Mouse (Mus musculus) thymus, adult 18-20 months (tissue): ENCODE results near the gene 4930469K13Rik.
A peak's percentile ranks its signal among the peaks of the same experiment; 100 is the strongest.

Experiments
- DNase-seq, 2 experiments: peaks; one replicate each; pipeline ENCODE4 v3.0.0; 2022; ENCODE audit warnings: mixed read lengths in 2 of 2

Gene 4930469K13Rik

GRCm38 (mm10) chr11:34034794-34035193, 63.6 kb downstream of the 4930469K13Rik start:
- DNase-seq, result no peak

DNA sequence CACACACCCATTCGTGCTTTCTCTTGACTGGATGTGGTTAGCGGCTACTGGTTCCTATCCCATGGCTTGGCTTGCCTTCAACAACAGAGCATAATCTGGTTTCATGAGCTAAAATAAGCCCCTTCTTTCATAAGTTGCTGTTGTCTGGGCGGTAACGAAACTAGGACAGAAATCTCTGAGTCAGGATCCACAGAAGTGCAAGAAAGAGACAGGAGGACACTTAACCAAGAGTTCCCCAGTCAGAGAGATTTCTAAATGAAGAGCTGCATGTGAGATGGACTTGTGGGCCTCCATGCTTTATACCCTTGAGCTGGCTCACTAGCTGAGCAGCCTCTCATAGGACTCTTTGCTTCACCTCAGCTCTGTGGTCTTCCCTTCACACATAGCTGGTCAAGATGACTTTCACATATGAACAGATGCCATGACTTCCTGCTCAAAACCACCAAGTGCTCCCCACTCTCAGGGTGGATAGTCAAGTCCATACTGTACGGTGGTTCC, 64.3 kb downstream of the 4930469K13Rik start:
- no peak for DNase-seq

GRCm38 (mm10) chr11:34031015-34031805, 67.1 kb downstream of the 4930469K13Rik start:
- peak; percentile 52 to 68 for DNase-seq

GRCm38 (mm10) chr11:34029658-34030057, 68.7 kb downstream of the 4930469K13Rik start:
- no peak for DNase-seq

DNA sequence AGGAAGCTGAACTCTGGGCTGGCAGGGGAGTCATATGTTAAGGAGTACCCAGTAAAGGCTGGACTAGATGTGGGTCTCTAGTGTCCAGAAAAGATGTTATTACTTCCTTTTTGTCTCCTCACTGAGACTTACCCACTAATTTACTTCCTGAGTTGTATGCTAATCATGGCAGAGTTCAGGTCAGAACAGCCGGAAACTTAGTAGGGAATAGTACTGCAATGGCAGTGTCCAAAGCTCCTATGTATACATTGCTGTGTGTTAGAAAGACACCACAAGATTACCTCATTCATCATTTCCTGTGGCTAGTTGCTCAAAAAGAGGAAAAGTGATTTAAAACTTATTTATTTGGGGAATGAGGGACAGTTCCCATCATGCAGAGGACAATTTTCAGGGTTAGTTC, 73.3 kb downstream of the 4930469K13Rik start:
- DNase-seq, result no peak

DNA sequence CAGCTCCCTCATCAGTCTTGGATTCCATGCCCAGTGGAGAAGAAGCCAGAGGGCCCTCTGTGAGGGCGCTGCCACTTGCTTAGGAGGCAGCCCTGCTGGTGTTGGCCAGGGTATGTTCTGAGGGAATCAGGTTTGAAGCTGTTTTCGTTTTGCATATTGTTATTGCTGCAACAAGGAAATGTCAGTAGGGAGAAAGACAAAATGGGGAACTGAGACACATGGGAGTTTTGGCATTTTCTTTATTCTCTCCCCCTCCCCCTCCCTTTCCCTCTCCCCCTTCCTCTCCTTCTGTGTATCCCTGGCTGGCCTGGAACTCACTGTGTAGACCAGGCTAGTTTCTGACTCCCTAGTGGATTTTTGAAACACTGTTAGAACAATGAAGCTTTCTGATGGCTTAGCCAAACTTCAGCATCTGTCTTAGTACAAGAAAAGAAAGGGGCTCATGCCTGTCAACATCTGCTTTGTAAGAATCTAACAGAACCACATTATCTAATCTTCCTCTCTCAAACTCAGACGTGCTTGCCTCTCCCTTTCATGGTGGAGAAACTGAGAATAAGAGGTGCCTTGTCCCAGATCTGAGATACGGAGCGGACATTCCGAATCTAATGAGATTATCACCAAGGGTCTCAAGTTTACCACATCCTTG, 86.2 kb downstream of the 4930469K13Rik start:
- DNase-seq, result no peak

- peak in 1 of 2 experiments; percentile 30 for DNase-seq
Observed at GRCm38 (mm10) chr11:34010859-34011172, 87.5 kb downstream of the 4930469K13Rik start.

- peak; percentile 15 to 39 for DNase-seq
Observed at GRCm38 (mm10) chr11:34010133-34010858, 88.1 kb downstream of the 4930469K13Rik start.

GRCm38 (mm10) chr11:34009316-34010087, 88.9 kb downstream of the 4930469K13Rik start:
- DNase-seq, result peak in 1 of 2 experiments; percentile 60

DNA sequence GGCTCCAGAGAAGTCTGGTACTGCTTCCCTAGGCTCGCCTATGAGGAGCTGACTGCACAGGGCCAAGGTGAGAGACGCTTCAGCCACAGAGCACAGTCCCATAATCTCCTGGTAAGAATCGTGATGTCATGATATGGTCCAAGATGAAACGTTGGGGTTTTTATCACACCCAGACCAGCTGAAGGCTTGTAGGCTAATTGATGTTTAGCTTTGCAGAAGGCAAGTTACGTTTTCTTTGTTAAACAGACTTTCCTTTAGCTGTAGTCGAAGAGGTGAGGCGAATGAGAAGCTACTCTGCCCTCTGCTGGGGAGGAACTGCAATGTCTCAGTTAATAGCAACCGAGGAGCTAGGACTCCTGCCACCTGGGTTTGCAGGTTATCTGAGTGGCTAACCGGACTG, 89.7 kb downstream of the 4930469K13Rik start:
- DNase-seq, result peak; percentile 60 to 80

DNA sequence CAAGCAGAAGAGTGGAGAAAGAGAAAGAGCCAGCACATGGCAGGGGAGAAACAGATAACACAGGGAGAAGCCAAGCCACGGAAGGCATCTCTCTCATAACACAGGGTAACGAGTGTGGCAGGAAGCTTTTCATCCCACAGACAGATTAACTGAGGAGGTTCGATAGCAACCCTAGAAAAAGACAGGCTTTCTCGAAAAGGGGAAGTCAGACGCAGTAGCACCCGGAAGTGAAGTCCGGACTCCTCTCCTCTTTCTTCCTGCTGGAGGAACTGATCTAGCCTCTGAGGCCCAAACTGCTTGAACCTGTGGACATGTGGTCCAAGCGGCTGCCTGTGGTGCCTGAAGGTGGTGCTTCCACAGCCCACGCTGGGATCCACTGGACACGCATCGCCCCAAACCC, 90.1 kb downstream of the 4930469K13Rik start:
- peak; percentile 38 to 63 for DNase-seq

- no peak for DNase-seq
Observed at GRCm38 (mm10) chr11:34007616-34008015, 90.7 kb downstream of the 4930469K13Rik start.

DNA sequence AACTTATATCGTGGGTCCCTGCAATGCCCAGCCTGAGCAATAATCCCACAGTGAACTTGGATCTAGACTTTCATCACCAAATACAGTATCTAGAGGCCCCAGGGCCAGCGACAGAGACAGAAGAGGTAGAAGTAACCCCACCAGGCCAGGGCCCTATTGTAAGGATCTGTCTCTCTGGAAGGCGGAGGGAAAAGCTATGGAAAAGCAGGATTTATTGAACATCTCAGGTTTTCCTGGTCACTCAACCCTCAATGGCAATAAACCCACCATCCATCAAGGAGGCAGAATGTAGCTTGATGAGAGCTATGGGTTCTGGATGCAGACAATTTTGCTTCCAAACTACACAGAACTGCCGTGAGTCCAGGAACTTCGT, 95.8 kb downstream of the 4930469K13Rik start:
- DNase-seq, result no peak

GRCm38 (mm10) chr11:34001938-34002592, 96.3 kb downstream of the 4930469K13Rik start:
- peak; percentile 34 to 53 for DNase-seq

GRCm38 (mm10) chr11:34000416-34000815, 97.9 kb downstream of the 4930469K13Rik start:
- DNase-seq, result no peak

GRCm38 (mm10) chr11:33998244-33998643, 100.1 kb downstream of the 4930469K13Rik start:
- no peak for DNase-seq

DNA sequence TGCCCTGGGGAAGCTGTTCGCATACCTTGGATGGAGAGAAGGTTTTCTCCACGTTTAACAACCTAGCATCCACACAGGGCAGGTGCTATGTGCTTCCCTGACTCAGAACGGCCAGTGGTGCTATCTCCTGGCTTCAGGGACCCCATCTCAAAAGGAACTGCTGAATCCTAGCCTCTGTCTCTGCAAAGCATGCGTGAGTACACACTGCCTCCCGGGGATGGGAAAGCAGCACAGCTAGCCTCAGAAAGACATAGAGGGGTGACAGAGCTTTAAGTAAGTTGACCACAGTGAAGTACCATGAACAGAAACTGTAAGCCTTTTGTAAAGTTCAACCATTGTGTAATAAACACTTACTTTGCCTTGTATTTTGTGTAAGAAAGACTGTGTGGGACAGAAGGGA, 104.9 kb downstream of the 4930469K13Rik start:
- no peak for DNase-seq

DNA sequence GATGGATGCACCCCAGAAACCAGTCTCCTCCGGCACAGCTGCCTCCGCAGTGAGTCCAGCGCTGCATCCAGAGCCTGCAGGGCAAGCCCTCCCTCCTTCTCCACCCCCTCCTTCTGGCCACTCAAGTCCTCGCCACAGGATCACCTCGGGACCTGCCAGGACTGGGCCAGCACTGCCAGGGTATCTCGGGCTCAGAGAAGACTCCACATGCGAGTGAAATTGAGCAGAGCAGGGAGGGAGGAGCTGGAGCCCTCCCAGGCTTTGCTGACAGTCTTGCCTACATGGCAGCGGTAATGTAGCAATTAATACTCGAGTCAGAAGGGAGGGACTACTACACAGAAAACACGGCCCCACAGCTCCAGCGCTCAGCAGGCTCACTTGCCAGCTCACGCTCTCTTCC, 105.4 kb downstream of the 4930469K13Rik start, which contains the start of gene Kcnip1:
TSS of gene Kcnip1 (minus strand) at position 215 of the 400 bp plus-strand sequence.
- DNase-seq, result no peak

DNA sequence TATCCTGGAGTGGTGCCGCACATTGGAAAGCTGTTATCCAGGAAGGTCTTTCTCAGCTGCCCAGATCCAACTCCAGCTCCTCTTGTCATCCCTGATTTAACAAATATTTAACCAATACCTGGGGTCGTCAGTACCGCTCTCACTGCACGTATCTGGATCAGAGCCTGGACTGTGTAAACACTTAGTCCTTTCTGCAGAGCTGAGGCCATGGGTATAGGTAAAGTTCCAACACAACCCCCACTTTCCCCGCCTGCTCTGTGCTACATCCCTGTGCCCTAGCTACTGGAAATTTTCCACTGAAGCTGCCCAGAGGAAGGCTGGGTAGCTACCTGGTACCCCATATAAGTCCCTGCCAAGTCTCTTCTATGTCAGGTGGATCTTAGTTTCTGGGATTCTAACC, 108.4 kb downstream of the 4930469K13Rik start:
- no peak for DNase-seq

- no peak for DNase-seq
Observed at GRCm38 (mm10) chr11:33986525-33986924, 111.8 kb downstream of the 4930469K13Rik start.

DNA sequence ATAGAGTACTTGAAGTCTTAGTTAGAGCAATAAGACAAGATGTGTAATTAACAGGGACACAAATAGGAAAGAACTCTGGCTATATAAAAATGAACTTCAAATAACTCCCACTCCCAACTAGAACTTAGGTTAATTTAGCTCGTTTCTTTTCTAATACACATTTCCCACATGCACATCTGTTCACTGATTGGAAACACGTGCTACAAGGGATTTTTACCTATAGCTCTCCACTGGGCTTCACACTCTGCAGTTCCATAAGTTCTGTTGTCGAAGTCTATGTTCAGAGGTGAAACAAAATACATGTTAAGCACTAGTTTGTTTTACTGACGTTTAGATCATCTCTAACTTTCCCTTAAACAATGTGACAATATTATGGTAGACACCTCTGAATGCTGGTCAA, 118.2 kb downstream of the 4930469K13Rik start:
- DNase-seq, result no peak

- no peak for DNase-seq
Observed at GRCm38 (mm10) chr11:33975121-33975520, 123.2 kb downstream of the 4930469K13Rik start.
